In genomic region chr9:95375966-95376365, GRCm38 (mm10) we compare ENCODE assay signal across 19 mouse cellular contexts. TPM values are rescaled to one million over a fixed set of nuclear protein-coding genes. Genes with fewer than 3 reads are reported as not detected.
DNase-seq lines count a peak whose midpoint lies in the region; ATAC-seq lines count a peak whose summit lies in the region.
"Had no signal": no experiment of that assay in that cellular context is flagged by ENCODE, and none has a peak within 500 bp of the region (broad histone marks: within the 10 kb centered on the region; RNA-seq: fewer than 3 reads in every experiment).

No protein-coding gene starts in this region.

- no peak for ATAC-seq in intestine, embryonic 14.5 days (replicated peaks; ENCODE audit: low FRiP score, low TSS enrichment, low read depth)
- no peak for ATAC-seq in intestine, embryonic 15.5 days
- no peak for ATAC-seq in midbrain, embryonic 11.5 days (ENCODE audit: low FRiP score)
- ATAC-seq in midbrain, embryonic 14.5 days (ENCODE audit: low FRiP score, low TSS enrichment) = no peak
- ATAC-seq: forebrain, embryonic 14.5 days; forebrain, embryonic 16.5 days had no signal

- H3K27me3 ChIP-seq in intestine, embryonic 14.5 days (replicated peaks; ENCODE audit: control insufficient read depth, insufficient read depth, low read length) = no peaks in the 10 kb centered on the region
- H3K27me3 ChIP-seq in intestine, embryonic 15.5 days (replicated peaks) = no peaks in the 10 kb centered on the region
- H3K27me3 ChIP-seq in midbrain, embryonic 11.5 days (ENCODE audit: control insufficient read depth, insufficient read depth, low read length) = no peaks in the 10 kb centered on the region
- H3K27me3 ChIP-seq in midbrain, embryonic 14.5 days (ENCODE audit: control insufficient read depth, insufficient read depth, low read length) = no peaks in the 10 kb centered on the region
- H3K27me3 ChIP-seq: embryonic facial prominence, embryonic 13.5 days; embryonic facial prominence, embryonic 15.5 days; forebrain, embryonic 12.5 days had no signal

- no peak overlapping the region for H3K9ac ChIP-seq in intestine, embryonic 14.5 days (ENCODE audit: low read length)
- no peak overlapping the region for H3K9ac ChIP-seq in intestine, embryonic 15.5 days
- H3K9ac ChIP-seq in midbrain, embryonic 11.5 days (ENCODE audit: low read length) = no peak overlapping the region
- no peak overlapping the region for H3K9ac ChIP-seq in midbrain, embryonic 14.5 days (replicated peaks; ENCODE audit: low read length)
- H3K9ac ChIP-seq: embryonic facial prominence, embryonic 13.5 days; embryonic facial prominence, embryonic 15.5 days; forebrain, embryonic 12.5 days had no signal

- 79% methylated on average over 1 of the region's 1 CpGs for WGBS in intestine, embryonic 14.5 days
- 55% methylated on average over 1 of the region's 1 CpGs for WGBS in intestine, embryonic 15.5 days
- 76% methylated on average over 1 of the region's 1 CpGs for WGBS in midbrain, embryonic 11.5 days
- 53% methylated on average over 1 of the region's 1 CpGs for WGBS in midbrain, embryonic 14.5 days

- no peaks in the 10 kb centered on the region for H3K9me3 ChIP-seq in intestine, embryonic 14.5 days (ENCODE audit: control insufficient read depth, low read length)
- no peaks in the 10 kb centered on the region for H3K9me3 ChIP-seq in intestine, embryonic 15.5 days
- H3K9me3 ChIP-seq in midbrain, embryonic 11.5 days (ENCODE audit: control insufficient read depth, low read length) = no peaks in the 10 kb centered on the region
- no peaks in the 10 kb centered on the region for H3K9me3 ChIP-seq in midbrain, embryonic 14.5 days (ENCODE audit: control insufficient read depth, low read length)
- H3K9me3 ChIP-seq: embryonic facial prominence, embryonic 13.5 days; embryonic facial prominence, embryonic 15.5 days; forebrain, embryonic 10.5 days; forebrain, embryonic 12.5 days had no signal

- no peaks in the 10 kb centered on the region for H3K4me1 ChIP-seq in intestine, embryonic 14.5 days (replicated peaks; ENCODE audit: control insufficient read depth, insufficient read depth, low read length)
- H3K4me1 ChIP-seq in intestine, embryonic 15.5 days (replicated peaks) = no peaks in the 10 kb centered on the region
- H3K4me1 ChIP-seq in midbrain, embryonic 11.5 days (ENCODE audit: control insufficient read depth, insufficient read depth, low read length) = no peaks in the 10 kb centered on the region
- no peaks in the 10 kb centered on the region for H3K4me1 ChIP-seq in midbrain, embryonic 14.5 days (ENCODE audit: control insufficient read depth, insufficient read depth, low read length)
- H3K4me1 ChIP-seq: embryonic facial prominence, embryonic 13.5 days; embryonic facial prominence, embryonic 15.5 days; forebrain, embryonic 12.5 days had no signal

- H3K27ac ChIP-seq in intestine, embryonic 14.5 days (ENCODE audit: low read depth) = no peak overlapping the region
- H3K27ac ChIP-seq in intestine, embryonic 15.5 days = no peak overlapping the region
- H3K27ac ChIP-seq in midbrain, embryonic 11.5 days (ENCODE audit: low read depth, low read length) = no peak overlapping the region
- H3K27ac ChIP-seq in midbrain, embryonic 14.5 days (replicated peaks; ENCODE audit: low read depth, low read length) = no peak overlapping the region
- H3K27ac ChIP-seq: embryonic facial prominence, embryonic 13.5 days; embryonic facial prominence, embryonic 15.5 days; forebrain, embryonic 10.5 days; forebrain, embryonic 12.5 days had no signal

- no peak overlapping the region for H3K4me3 ChIP-seq in intestine, embryonic 14.5 days (ENCODE audit: low read depth, low read length)
- no peak overlapping the region for H3K4me3 ChIP-seq in intestine, embryonic 15.5 days (replicated peaks)
- no peak overlapping the region for H3K4me3 ChIP-seq in midbrain, embryonic 11.5 days (ENCODE audit: low read depth, low read length)
- H3K4me3 ChIP-seq in midbrain, embryonic 14.5 days (replicated peaks; ENCODE audit: low read depth, low read length) = no peak overlapping the region
- H3K4me3 ChIP-seq: embryonic facial prominence, embryonic 13.5 days; embryonic facial prominence, embryonic 15.5 days; erythroblast, embryonic 14.5 days; forebrain, embryonic 10.5 days; forebrain, embryonic 12.5 days had no signal

- no peak overlapping the region for H3K4me2 ChIP-seq in intestine, embryonic 14.5 days (ENCODE audit: low read length)
- no peak overlapping the region for H3K4me2 ChIP-seq in intestine, embryonic 15.5 days (replicated peaks)
- H3K4me2 ChIP-seq in midbrain, embryonic 11.5 days = no peak overlapping the region
- no peak overlapping the region for H3K4me2 ChIP-seq in midbrain, embryonic 14.5 days (ENCODE audit: low read length)
- H3K4me2 ChIP-seq: embryonic facial prominence, embryonic 13.5 days; embryonic facial prominence, embryonic 15.5 days; forebrain, embryonic 12.5 days had no signal

- peak; percentile 28 to 53 for DNase-seq in cerebellum, postnatal 14 days
- DNase-seq in cerebellum, adult 11-12 months = no peak
- DNase-seq in intestine, embryonic 14.5 days (ENCODE audit: low spot score) = peak; percentile 28
- peak; percentile 12 for DNase-seq in midbrain, embryonic 11.5 days (ENCODE audit: low spot score, missing footprints)
- DNase-seq in midbrain, embryonic 14.5 days = no peak
- DNase-seq: adrenal gland, adult 2 months; adrenal gland, postnatal 10 days; adrenal gland, postnatal 25 days; cerebellum, adult 18-20 months; cerebellum, adult 8-10 months; cerebellum, postnatal 36 days had no signal

- H3K36me3 ChIP-seq in intestine, embryonic 14.5 days (ENCODE audit: control insufficient read depth, insufficient read depth, low read length) = no peaks in the 10 kb centered on the region
- H3K36me3 ChIP-seq in intestine, embryonic 15.5 days = no peaks in the 10 kb centered on the region
- no peaks in the 10 kb centered on the region for H3K36me3 ChIP-seq in midbrain, embryonic 11.5 days (ENCODE audit: control insufficient read depth, insufficient read depth, low read length)
- H3K36me3 ChIP-seq in midbrain, embryonic 14.5 days (ENCODE audit: control insufficient read depth, insufficient read depth, low read length) = no peaks in the 10 kb centered on the region
- H3K36me3 ChIP-seq: embryonic facial prominence, embryonic 13.5 days; embryonic facial prominence, embryonic 15.5 days; forebrain, embryonic 10.5 days; forebrain, embryonic 12.5 days had no signal

RNA-seq across cellular contexts. Expression of gene Chst2, which starts 30.6 kb away (rescaled TPM):
- polyA plus RNA-seq in intestine, embryonic 14.5 days (2014; fragmentation: Nextera tagmentation; extraction: Ambion mirVana) = 5.1 and 7.1 TPM in 2 replicates
- polyA plus RNA-seq in intestine, embryonic 15.5 days (2015; fragmentation: Nextera tagmentation; extraction: Ambion mirVana) = 5.3 and 6.8 TPM in 2 replicates
- polyA plus RNA-seq in midbrain, embryonic 11.5 days (2014; fragmentation: Nextera tagmentation; extraction: Ambion mirVana) = 8.2 and 8.4 TPM in 2 replicates
- 17.5 and 17.9 TPM in 2 replicates for polyA plus RNA-seq in midbrain, embryonic 14.5 days (2014; fragmentation: Nextera tagmentation; extraction: Ambion mirVana)

Comparison
In these comparisons a context has a peak if more than half of its experiments do, and no peak if none do; other contexts are left out.
1. DNase-seq: peak in cerebellum, postnatal 14 days (2 of 2), intestine, embryonic 14.5 days (single experiment) and midbrain, embryonic 11.5 days (single experiment); none in cerebellum, adult 11-12 months (single experiment) and midbrain, embryonic 14.5 days (single experiment).